Mouse (Mus musculus): ENCODE measurements at regions not wholly inside any gene's neighbourhood (a gene's known extent, or its start where the extent isn't known, plus 50 kb on each side); places are given as distances from the start of the nearest gene placed in this dataset.

DNA sequence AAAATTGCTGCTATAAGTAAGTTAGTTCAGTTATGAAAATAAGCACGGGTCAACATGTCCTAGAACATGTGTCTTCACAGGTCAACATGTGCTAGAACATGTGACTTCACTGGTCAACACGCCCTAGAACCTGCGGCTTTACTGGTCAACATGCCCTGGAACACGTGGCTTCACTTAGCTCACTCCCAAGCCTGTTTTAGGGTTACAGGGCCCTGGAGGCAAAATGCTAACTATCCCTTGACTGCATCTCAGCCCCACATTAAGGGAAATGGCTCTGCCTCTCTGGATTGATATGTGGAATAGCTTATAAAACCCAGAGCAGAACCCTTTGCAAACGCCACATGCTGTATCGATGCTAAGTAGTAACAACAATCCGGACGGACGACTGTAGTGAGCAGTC, 67.8 kb downstream of the Nkx6-1 start:
- Histone ChIP-seq H3K4me3 (no peak overlapping the region), H3K27ac (ENCODE audit: poor library complexity, severe bottlenecking) (no peak overlapping the region), H3K9me3 (replicated peaks) (no peaks in the 10 kb centered on the region), H3K27me3 (replicated peaks) (no peaks in the 10 kb centered on the region), H3K9ac (no peak overlapping the region), H3K4me2 (no peak overlapping the region), H3K36me3 (no peaks in the 10 kb centered on the region), H3K4me1 (replicated peaks) (no peaks in the 10 kb centered on the region)
- 85% methylated on average over 9 of the region's 9 CpGs for WGBS
- no peak for ATAC-seq (ENCODE audit: insufficient number of reproducible peaks, low FRiP score)

- no peak for ATAC-seq (ENCODE audit: insufficient number of reproducible peaks, low FRiP score)
- no peaks in the 10 kb centered on the region for H3K36me3 ChIP-seq
- no peak overlapping the region for H3K4me2 ChIP-seq
- H3K27me3 ChIP-seq (replicated peaks) = no peaks in the 10 kb centered on the region
- H3K27ac ChIP-seq (ENCODE audit: poor library complexity, severe bottlenecking) = no peak overlapping the region
- H3K4me3 ChIP-seq = no peak overlapping the region
- no peaks in the 10 kb centered on the region for H3K9me3 ChIP-seq (replicated peaks)
- WGBS = 87% methylated on average over 5 of the region's 5 CpGs
- H3K4me1 ChIP-seq (replicated peaks) = no peaks in the 10 kb centered on the region
- H3K9ac ChIP-seq = no peak overlapping the region
Observed at GRCm38 (mm10) chr5:101591236-101591635, 73.6 kb downstream of the Nkx6-1 start.

- no peak for ATAC-seq (ENCODE audit: insufficient number of reproducible peaks, low FRiP score)
- H3K4me3 ChIP-seq = no peak overlapping the region
- WGBS = 64% methylated on average over 12 of the region's 13 CpGs
- H3K4me1 ChIP-seq (replicated peaks) = no peaks in the 10 kb centered on the region
- H3K4me2 ChIP-seq = no peak overlapping the region
- no peaks in the 10 kb centered on the region for H3K9me3 ChIP-seq (replicated peaks)
- no peaks in the 10 kb centered on the region for H3K36me3 ChIP-seq
- H3K9ac ChIP-seq = no peak overlapping the region
- no peaks in the 10 kb centered on the region for H3K27me3 ChIP-seq (replicated peaks)
- H3K27ac ChIP-seq (ENCODE audit: poor library complexity, severe bottlenecking) = no peak overlapping the region
Observed at GRCm38 (mm10) chr5:101590341-101591124, 74.3 kb downstream of the Nkx6-1 start.

GRCm38 (mm10) chr5:101572966-101573365, 91.8 kb downstream of the Nkx6-1 start:
- Histone ChIP-seq H3K9ac (no peak overlapping the region), H3K27ac (ENCODE audit: poor library complexity, severe bottlenecking) (no peak overlapping the region), H3K9me3 (replicated peaks) (0 out of 2 replicates have a peak, but pooled peaks cover 2% of the 10 kb centered on the region), H3K4me1 (replicated peaks) (no peaks in the 10 kb centered on the region), H3K27me3 (replicated peaks) (peaks cover 9% of the 10 kb centered on the region; the same call in 1 of the 2 replicates), H3K4me3 (no peak overlapping the region), H3K36me3 (no peaks in the 10 kb centered on the region), H3K4me2 (no peak overlapping the region)
- no peak for ATAC-seq (ENCODE audit: insufficient number of reproducible peaks, low FRiP score)
- 73% methylated on average over 15 of the region's 15 CpGs for WGBS

- Histone ChIP-seq H3K27ac (ENCODE audit: poor library complexity, severe bottlenecking) (no peak overlapping the region), H3K9me3 (replicated peaks) (0 out of 2 replicates have a peak, but pooled peaks cover 2% of the 10 kb centered on the region), H3K9ac (no peak overlapping the region), H3K4me3 (no peak overlapping the region), H3K4me1 (replicated peaks) (no peaks in the 10 kb centered on the region), H3K36me3 (no peaks in the 10 kb centered on the region), H3K27me3 (replicated peaks) (no peaks in the 10 kb centered on the region), H3K4me2 (no peak overlapping the region)
- WGBS = 57% methylated on average over 7 of the region's 7 CpGs
- no peak for ATAC-seq (ENCODE audit: insufficient number of reproducible peaks, low FRiP score)
Observed at GRCm38 (mm10) chr5:101565770-101566169, 99.0 kb downstream of the Nkx6-1 start.

GRCm38 (mm10) chr5:101560366-101560765, 104.4 kb downstream of the Nkx6-1 start:
- Histone ChIP-seq H3K9me3 (replicated peaks) (peaks cover 5% of the 10 kb centered on the region; the same call in 1 of the 2 replicates), H3K27ac (ENCODE audit: poor library complexity, severe bottlenecking) (no peak overlapping the region), H3K9ac (no peak overlapping the region), H3K4me2 (no peak overlapping the region), H3K4me3 (no peak overlapping the region), H3K27me3 (replicated peaks) (no peaks in the 10 kb centered on the region), H3K4me1 (replicated peaks) (no peaks in the 10 kb centered on the region), H3K36me3 (no peaks in the 10 kb centered on the region)
- no peak for ATAC-seq (ENCODE audit: insufficient number of reproducible peaks, low FRiP score)

GRCm38 (mm10) chr5:101558279-101558987, 106.4 kb downstream of the Nkx6-1 start:
- no peak for ATAC-seq (ENCODE audit: insufficient number of reproducible peaks, low FRiP score)
- no peak overlapping the region for H3K27ac ChIP-seq (ENCODE audit: poor library complexity, severe bottlenecking)
- no peak overlapping the region for H3K4me3 ChIP-seq
- WGBS = 80% methylated on average over 13 of the region's 13 CpGs
- H3K4me2 ChIP-seq = no peak overlapping the region
- H3K4me1 ChIP-seq (replicated peaks) = no peaks in the 10 kb centered on the region
- H3K27me3 ChIP-seq (replicated peaks) = no peaks in the 10 kb centered on the region
- no peaks in the 10 kb centered on the region for H3K36me3 ChIP-seq
- peaks cover 5% of the 10 kb centered on the region; the same call in 1 of the 2 replicates for H3K9me3 ChIP-seq (replicated peaks)
- no peak overlapping the region for H3K9ac ChIP-seq

DNA sequence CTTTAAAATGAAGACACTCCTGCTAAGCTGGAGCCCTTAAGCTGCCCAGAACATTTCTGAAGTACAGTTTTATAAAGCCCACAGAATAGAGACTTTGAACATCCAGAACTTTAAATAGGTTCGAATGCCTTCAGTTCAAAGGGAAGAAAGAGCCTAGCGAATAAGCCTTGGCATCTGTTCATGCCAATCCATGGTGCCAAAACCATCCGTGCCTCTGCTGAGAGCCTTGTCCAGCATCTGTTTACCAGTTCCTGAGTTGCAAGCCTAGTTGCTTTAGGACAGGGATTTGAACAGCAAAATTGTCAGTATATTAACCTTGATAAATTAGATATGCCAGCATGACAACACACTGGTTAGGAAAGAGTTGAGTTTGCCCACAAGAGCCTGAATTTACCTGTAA, 107.6 kb downstream of the Nkx6-1 start:
- WGBS = 81% methylated on average over 3 of the region's 3 CpGs
- H3K9ac ChIP-seq = no peak overlapping the region
- H3K36me3 ChIP-seq = no peaks in the 10 kb centered on the region
- no peak overlapping the region for H3K4me2 ChIP-seq
- no peaks in the 10 kb centered on the region for H3K4me1 ChIP-seq (replicated peaks)
- no peak overlapping the region for H3K27ac ChIP-seq (ENCODE audit: poor library complexity, severe bottlenecking)
- ATAC-seq (ENCODE audit: insufficient number of reproducible peaks, low FRiP score) = no peak
- no peak overlapping the region for H3K4me3 ChIP-seq
- no peaks in the 10 kb centered on the region for H3K27me3 ChIP-seq (replicated peaks)
- H3K9me3 ChIP-seq (replicated peaks) = peaks cover 5% of the 10 kb centered on the region; the same call in 1 of the 2 replicates

DNA sequence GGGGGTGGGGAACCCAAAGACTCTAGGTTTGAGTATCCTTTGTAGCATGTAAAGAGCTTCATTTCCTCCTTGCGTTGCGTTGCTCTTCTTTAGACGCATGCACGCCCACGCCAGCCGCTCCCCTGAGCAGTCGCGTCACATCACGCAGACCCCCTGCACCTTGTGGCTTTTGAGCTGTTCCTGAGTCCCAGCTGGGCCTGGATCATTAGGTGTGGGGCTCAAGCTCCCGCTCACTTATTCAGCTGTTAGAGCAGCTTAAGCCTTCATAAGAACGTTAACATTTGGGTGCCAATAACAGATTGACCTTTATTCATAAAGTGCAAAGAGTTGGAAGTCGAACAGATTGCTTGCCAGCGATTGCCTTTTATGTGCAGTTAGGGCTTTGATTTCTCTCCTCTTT, 121.5 kb downstream of the Nkx6-1 start:
- Histone ChIP-seq H3K4me1 (replicated peaks) (peaks cover 4% of the 10 kb centered on the region; the same call in 1 of the 2 replicates), H3K4me2 (no peak overlapping the region), H3K36me3 (no peaks in the 10 kb centered on the region), H3K9ac (no peak overlapping the region), H3K4me3 (no peak overlapping the region), H3K27me3 (replicated peaks) (peaks cover 63% of the 10 kb centered on the region), H3K27ac (ENCODE audit: poor library complexity, severe bottlenecking) (no peak overlapping the region), H3K9me3 (replicated peaks) (no peaks in the 10 kb centered on the region)
- ATAC-seq (ENCODE audit: insufficient number of reproducible peaks, low FRiP score) = no peak
- 26% methylated on average over 13 of the region's 13 CpGs for WGBS

DNA sequence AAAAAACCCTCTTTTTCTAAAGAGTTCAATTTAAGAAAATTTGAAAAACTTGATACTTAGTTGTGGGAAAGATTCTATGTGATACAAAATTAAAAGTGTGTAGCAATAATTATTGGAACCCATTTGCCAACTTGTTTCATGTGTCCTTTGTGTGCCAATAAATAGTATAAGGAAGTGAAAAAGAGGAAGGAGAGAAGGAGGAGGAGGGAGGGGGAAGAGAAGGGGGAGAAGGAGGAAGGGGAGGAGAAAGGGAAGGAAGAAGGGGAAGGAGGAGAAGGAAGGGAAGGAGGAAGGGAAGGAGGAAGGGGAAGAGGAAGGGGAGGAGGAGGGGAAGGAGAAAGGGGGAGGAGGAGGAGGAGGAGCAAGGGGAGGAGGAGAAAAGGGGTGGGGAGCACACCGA, 125.0 kb downstream of the Nkx6-1 start:
- no peaks in the 10 kb centered on the region for H3K9me3 ChIP-seq (replicated peaks)
- H3K9ac ChIP-seq = no peak overlapping the region
- peaks cover 4% of the 10 kb centered on the region; the same call in 1 of the 2 replicates for H3K4me1 ChIP-seq (replicated peaks)
- no peak overlapping the region for H3K27ac ChIP-seq (ENCODE audit: poor library complexity, severe bottlenecking)
- H3K4me2 ChIP-seq = no peak overlapping the region
- ATAC-seq (ENCODE audit: insufficient number of reproducible peaks, low FRiP score) = no peak
- no peaks in the 10 kb centered on the region for H3K36me3 ChIP-seq
- H3K4me3 ChIP-seq = no peak overlapping the region
- H3K27me3 ChIP-seq (replicated peaks) = peaks cover 75% of the 10 kb centered on the region
- 35% methylated on average over 1 of the region's 1 CpGs for WGBS

DNA sequence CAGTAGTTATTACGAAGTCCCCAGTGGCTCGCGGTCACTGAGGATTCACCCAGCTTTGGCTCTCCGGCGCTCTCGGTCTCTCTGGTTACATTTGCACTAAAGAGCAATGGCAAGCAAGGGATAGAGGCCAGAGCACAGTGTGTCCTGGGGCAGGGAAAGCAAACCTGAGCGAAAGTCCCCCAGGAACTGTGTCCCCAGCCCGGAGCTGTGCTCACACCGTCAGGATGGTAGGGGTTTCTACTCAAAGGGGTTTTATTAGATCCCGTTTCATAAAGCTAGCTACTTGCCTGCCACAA, 125.6 kb downstream of the Nkx6-1 start:
- no peak for ATAC-seq (ENCODE audit: insufficient number of reproducible peaks, low FRiP score)
- 5% methylated on average over 10 of the region's 10 CpGs for WGBS
- H3K9me3 ChIP-seq (replicated peaks) = no peaks in the 10 kb centered on the region
- H3K36me3 ChIP-seq = no peaks in the 10 kb centered on the region
- no peak overlapping the region for H3K9ac ChIP-seq
- H3K27me3 ChIP-seq (replicated peaks) = peaks cover 69% of the 10 kb centered on the region
- peak overlapping the region; percentile 36 for H3K4me3 ChIP-seq
- H3K4me1 ChIP-seq (replicated peaks) = peaks cover 4% of the 10 kb centered on the region; the same call in 1 of the 2 replicates
- H3K27ac ChIP-seq (ENCODE audit: poor library complexity, severe bottlenecking) = no peak overlapping the region
- H3K4me2 ChIP-seq = peak overlapping the region; percentile 67
